Mouse (Mus musculus): Measurements from ENCODE around the gene Tox2.

Tox2 gene

GRCm38 (mm10) chr2:163253248-163254099 is 50.5 kb downstream of the Tox2 start:
- no peak for DNase-seq (ENCODE audit: extremely low read depth, low read depth, low spot score)

GRCm38 (mm10) chr2:163254228-163254627 is 51.3 kb downstream of the Tox2 start:
- no peak for DNase-seq (ENCODE audit: extremely low read depth, low read depth, low spot score)

- no peak for DNase-seq (ENCODE audit: extremely low read depth, low read depth, low spot score)
Measured at GRCm38 (mm10) chr2:163256765-163257164, 53.8 kb downstream of the Tox2 start.

- no peak for DNase-seq (ENCODE audit: extremely low read depth, low read depth, low spot score)
Measured at GRCm38 (mm10) chr2:163261362-163262054, 58.6 kb downstream of the Tox2 start.

- DNase-seq (ENCODE audit: extremely low read depth, low read depth, low spot score): no peak
Measured at GRCm38 (mm10) chr2:163262055-163262420, 59.1 kb downstream of the Tox2 start.

GRCm38 (mm10) chr2:163267097-163267496 is 64.2 kb downstream of the Tox2 start:
- DNase-seq (ENCODE audit: extremely low read depth, low read depth, low spot score): no peak

- DNase-seq (ENCODE audit: extremely low read depth, low read depth, low spot score): no peak
Measured at GRCm38 (mm10) chr2:163271581-163272492, 68.9 kb downstream of the Tox2 start.

GRCm38 (mm10) chr2:163273815-163274214 is 70.9 kb downstream of the Tox2 start:
- DNase-seq (ENCODE audit: extremely low read depth, low read depth, low spot score): no peak

- no peak for DNase-seq (ENCODE audit: extremely low read depth, low read depth, low spot score)
Measured at GRCm38 (mm10) chr2:163275986-163276385, 73.1 kb downstream of the Tox2 start.

- DNase-seq (ENCODE audit: extremely low read depth, low read depth, low spot score): no peak
Measured at GRCm38 (mm10) chr2:163277979-163278378, 75.1 kb downstream of the Tox2 start.

- no peak for DNase-seq (ENCODE audit: extremely low read depth, low read depth, low spot score)
Measured at GRCm38 (mm10) chr2:163280636-163281322, 77.9 kb downstream of the Tox2 start.

- no peak for DNase-seq (ENCODE audit: extremely low read depth, low read depth, low spot score)
Measured at GRCm38 (mm10) chr2:163284856-163285255, 81.9 kb downstream of the Tox2 start.

- DNase-seq (ENCODE audit: extremely low read depth, low read depth, low spot score): no peak
Measured at GRCm38 (mm10) chr2:163285335-163285734, 82.4 kb downstream of the Tox2 start.

GRCm38 (mm10) chr2:163285762-163286161 is 82.8 kb downstream of the Tox2 start:
- no peak for DNase-seq (ENCODE audit: extremely low read depth, low read depth, low spot score)

GRCm38 (mm10) chr2:163288881-163289379 is 86.0 kb downstream of the Tox2 start:
- DNase-seq (ENCODE audit: extremely low read depth, low read depth, low spot score): no peak

GRCm38 (mm10) chr2:163296999-163297630 is 94.2 kb downstream of the Tox2 start:
- DNase-seq (ENCODE audit: extremely low read depth, low read depth, low spot score): no peak

- DNase-seq (ENCODE audit: extremely low read depth, low read depth, low spot score): no peak
Measured at GRCm38 (mm10) chr2:163300069-163301060, 97.4 kb downstream of the Tox2 start.

- DNase-seq (ENCODE audit: extremely low read depth, low read depth, low spot score): no peak
Measured at GRCm38 (mm10) chr2:163301641-163302040, 98.7 kb downstream of the Tox2 start.

GRCm38 (mm10) chr2:163303037-163303436 is 100.1 kb downstream of the Tox2 start:
- no peak for DNase-seq (ENCODE audit: extremely low read depth, low read depth, low spot score)
